7 mouse cellular contexts compared by ENCODE assay signal in genomic region chr3:132747036-132747435, GRCm38 (mm10).
DNase-seq lines count a peak whose midpoint lies in the region; ATAC-seq and TF ChIP-seq lines count a peak whose summit lies in the region.

No protein-coding gene starts in this region.

- peak; percentile 89 for ATAC-seq in embryonic facial prominence, embryonic 14.5 days (ENCODE audit: low read depth)

- no peak overlapping the region for H3K27ac ChIP-seq in MEL (ENCODE audit: control insufficient read depth, low read depth, low read length)
- H3K27ac ChIP-seq in embryonic facial prominence, embryonic 14.5 days (replicated peaks; ENCODE audit: low read depth, low read length), result no peak overlapping the region

- TF ChIP-seq POLR2A in MEL (IDR thresholded peaks at IDR 0.05; ENCODE audit: control insufficient read depth in 1 of 2, insufficient read depth in 1 of 2, low read depth in 1 of 2, low read length in 2 of 2, poor library complexity in 1 of 2), result no peak
- no peak for TF ChIP-seq POLR2A in lung, adult 2 months (IDR thresholded peaks at IDR 0.05; ENCODE audit: borderline replicate concordance, extremely low read depth, low read depth, low read length)

- peaks cover 16% of the 10 kb centered on the region in 2 experiments for H3K4me1 ChIP-seq in MEL (ENCODE audit: control insufficient read depth in 1 of 2, insufficient read depth in 2 of 2, low read length in 2 of 2)
- no peaks in the 10 kb centered on the region for H3K4me1 ChIP-seq in embryonic facial prominence, embryonic 14.5 days (ENCODE audit: control insufficient read depth, insufficient read depth, low read length)
- no peaks in the 10 kb centered on the region for H3K4me1 ChIP-seq in lung, adult 2 months (ENCODE audit: control insufficient read depth, insufficient read depth, low read length)

- H3K9ac ChIP-seq in MEL (ENCODE audit: control insufficient read depth, low read depth, low read length, poor library complexity, severe bottlenecking), result no peak overlapping the region
- H3K9ac ChIP-seq in embryonic facial prominence, embryonic 14.5 days (ENCODE audit: low read depth, low read length), result no peak overlapping the region

- peak in 1 of 2 experiments; percentile 32; a peak in 1 of 4 replicates for TF ChIP-seq EP300 in MEL (IDR thresholded peaks at IDR 0.05; ENCODE audit: low read depth in 1 of 2, low read length in 2 of 2)

- H3K36me3 ChIP-seq in MEL (ENCODE audit: control insufficient read depth in 1 of 2, insufficient read depth in 2 of 2, low read length in 2 of 2), result peaks cover 0 to 36% of the 10 kb centered on the region in 2 experiments; a peak in 2 of 4 replicates
- H3K36me3 ChIP-seq in embryonic facial prominence, embryonic 14.5 days (ENCODE audit: control insufficient read depth, insufficient read depth, low read length), result 0 out of 2 replicates have a peak, but pooled peaks cover 10% of the 10 kb centered on the region

- TF ChIP-seq CTCF in MEL (IDR thresholded peaks at IDR 0.05 in 2 of 3, conservative IDR thresholded peaks at IDR 0.05 in 1 of 3; ENCODE audit: control insufficient read depth in 1 of 3, insufficient read depth in 1 of 3, low read depth in 2 of 3, low read length in 3 of 3, poor library complexity in 1 of 3, severe bottlenecking in 1 of 3), result peak; percentile 68 to 98 (median 79)
- TF ChIP-seq CTCF in lung, adult 2 months (IDR thresholded peaks at IDR 0.05; ENCODE audit: insufficient read depth, low read length), result peak; percentile 70

- no peaks in the 10 kb centered on the region for H3K27me3 ChIP-seq in MEL (ENCODE audit: control insufficient read depth in 1 of 2, insufficient read depth in 2 of 2, low read length in 2 of 2)
- no peaks in the 10 kb centered on the region for H3K27me3 ChIP-seq in embryonic facial prominence, embryonic 14.5 days (replicated peaks; ENCODE audit: control insufficient read depth, insufficient read depth, low read length)

- H3K79me2 ChIP-seq in MEL (ENCODE audit: control insufficient read depth, insufficient read depth, low read length, poor library complexity), result no peaks in the 10 kb centered on the region

- H3K4me2 ChIP-seq in embryonic facial prominence, embryonic 14.5 days (ENCODE audit: low read depth, low read length), result no peak overlapping the region

- WGBS in embryonic facial prominence, embryonic 14.5 days, result 21% methylated on average over 3 of the region's 3 CpGs
- 23% methylated on average over 3 of the region's 3 CpGs for WGBS in lung, adult 2 months

- peak overlapping the region in 1 of 2 experiments; percentile 23; a peak in 1 of 4 replicates for H3K4me3 ChIP-seq in MEL (ENCODE audit: control insufficient read depth in 1 of 2, insufficient read depth in 1 of 2, low read depth in 2 of 2, low read length in 2 of 2)
- H3K4me3 ChIP-seq in embryonic facial prominence, embryonic 14.5 days (ENCODE audit: low read depth, low read length), result no peak overlapping the region
- H3K4me3 ChIP-seq in lung, adult 2 months (replicated peaks; ENCODE audit: extremely low read depth, low read depth, low read length), result no peak overlapping the region

- H3K9me3 ChIP-seq in MEL (replicated peaks; ENCODE audit: insufficient read depth, low read length), result no peaks in the 10 kb centered on the region
- no peaks in the 10 kb centered on the region for H3K9me3 ChIP-seq in embryonic facial prominence, embryonic 14.5 days (ENCODE audit: control insufficient read depth, low read length)

- peak; percentile 89 for DNase-seq in MEL (ENCODE audit: low read depth, low spot score)
- peak; percentile 66 for DNase-seq in adrenal gland, postnatal 14 days
- peak; percentile 91 for DNase-seq in embryonic facial prominence, embryonic 14.5 days (ENCODE audit: low spot score)
- DNase-seq in heart, postnatal 4 days, result peak; percentile 67
- peak; percentile 63 for DNase-seq in layer of hippocampus, adult 11-12 months (ENCODE audit: low spot score)
- DNase-seq in lung, adult 2 months, result peak; percentile 28
- peak; percentile 44 for DNase-seq in retina, postnatal 7 days (ENCODE audit: low read depth, low spot score)

- peak; percentile 100 for TF ChIP-seq RAD21 in MEL (IDR thresholded peaks at IDR 0.05; ENCODE audit: low read depth, low read length)

TF ChIP-seq in MEL, 35 proteins besides CTCF, POLR2A, EP300 and RAD21:
- TF ChIP-seq ZNF384 (IDR thresholded peaks at IDR 0.05; ENCODE audit: low read depth, low read length) (0 out of 2 replicates have a peak, but pooled peaks have one; percentile 13), JUND (IDR thresholded peaks at IDR 0.05; ENCODE audit: low read depth, low read length) (no peak), SMC3 (IDR thresholded peaks at IDR 0.05; ENCODE audit: low read depth, low read length) (peak; percentile 87), ZC3H11A (IDR thresholded peaks at IDR 0.05; ENCODE audit: low read depth, low read length) (peak; percentile 93), NRF1 (IDR thresholded peaks at IDR 0.05; ENCODE audit: insufficient read depth, low read depth, low read length, poor library complexity, severe bottlenecking) (no peak), HCFC1 (IDR thresholded peaks at IDR 0.05; ENCODE audit: low read depth, low read length) (0 out of 2 replicates have a peak, but pooled peaks have one; percentile 18)
TF ChIP-seq in MEL: peak in this region for 4.

Comparison
In these comparisons a context has a peak if more than half of its experiments do, and no peak if none do; other contexts are left out.
1. DNase-seq: peak in every context shown above with its lines; median percentile 91 in embryonic facial prominence, embryonic 14.5 days; 89 in MEL; 67 in heart, postnatal 4 days; 66 in adrenal gland, postnatal 14 days; 63 in layer of hippocampus, adult 11-12 months; 44 in retina, postnatal 7 days; 28 in lung, adult 2 months.